Mouse (Mus musculus) olfactory bulb, adult 2 months (tissue): ENCODE data around the gene Gsc2.

Experiments
- CTCF ChIP-seq: fragments of 200-500 bp; IDR thresholded peaks from 2 replicates; pipeline ENCODE4 v1.5.1; 2012; ENCODE audit warnings: low read depth, mild to moderate bottlenecking, low read length, moderate library complexity; ENCODE audit not compliant: insufficient read depth
- POLR2A ChIP-seq: fragments of 200-500 bp; IDR thresholded peaks from 2 replicates; pipeline ENCODE4 v1.6.1; 2012; ENCODE audit warnings: mild to moderate bottlenecking, low read depth, low read length, moderate library complexity; ENCODE audit not compliant: insufficient read depth

- no peak for TF ChIP-seq CTCF
- no peak for TF ChIP-seq POLR2A
Observed at GRCm38 (mm10) chr16:17949421-17949877, 34.6 kb upstream of the Gsc2 start.
